Mouse (Mus musculus) MEL (cell line): ENCODE data around the gene Grifin. TPM values are rescaled to one million over a fixed set of nuclear protein-coding genes. Genes with fewer than 3 reads are reported as not detected.

ENCODE experiments used
- DNase-seq: peaks from one replicate; pipeline ENCODE4 v3.0.0; 2011; ENCODE audit warnings: low read depth, low spot score
- H3K27ac ChIP-seq: 2 replicates; pipeline ENCODE4 v1.5.1; 2012; ENCODE audit warnings: low read depth, mild to moderate bottlenecking, control low read depth, low read length, moderate library complexity; ENCODE audit not compliant: control insufficient read depth
- H3K27me3 ChIP-seq, 2 experiments: fragments of 150-350 bp in 1 of 2; sonication (generic) in 1 of 2; 2 replicates each; pipeline ENCODE4 v1.6.1; 2012; ENCODE audit warnings: low read length in 2 of 2, mild to moderate bottlenecking in 2 of 2, improper control_type of control experiment in 1 of 2, moderate library complexity in 1 of 2; ENCODE audit not compliant: insufficient read depth in 2 of 2, control insufficient read depth in 1 of 2
- H3K36me3 ChIP-seq, 2 experiments: 2 replicates each; pipeline ENCODE4 v1.6.1; 2012 to 2014; ENCODE audit warnings: low read length in 2 of 2, improper control_type of control experiment in 1 of 2, inconsistent platforms in 1 of 2, mild to moderate bottlenecking in 1 of 2; ENCODE audit not compliant: insufficient read depth in 2 of 2, control insufficient read depth in 1 of 2
- H3K4me1 ChIP-seq, 2 experiments: fragments of 150-350 bp in 1 of 2; sonication (generic) in 1 of 2; 2 replicates each; pipeline ENCODE4 v1.6.1; 2012; ENCODE audit warnings: low read length in 2 of 2, improper control_type of control experiment in 1 of 2, mild to moderate bottlenecking in 1 of 2; ENCODE audit not compliant: insufficient read depth in 2 of 2, control insufficient read depth in 1 of 2
- H3K4me3 ChIP-seq, 2 experiments: fragments of 150-350 bp in 1 of 2; sonication (generic) in 1 of 2; 2 replicates each; pipeline ENCODE4 v1.5.1; 2012; ENCODE audit warnings: low read depth in 2 of 2, low read length in 2 of 2, mild to moderate bottlenecking in 2 of 2, moderate library complexity in 2 of 2, control low read depth in 1 of 2, improper control_type of control experiment in 1 of 2; ENCODE audit not compliant: control insufficient read depth in 1 of 2, insufficient read depth in 1 of 2
- H3K79me2 ChIP-seq: 2 replicates; pipeline ENCODE4 v1.6.1; 2012; ENCODE audit warnings: mild to moderate bottlenecking, low read length, moderate library complexity; ENCODE audit not compliant: control insufficient read depth, poor library complexity, insufficient read depth
- H3K9ac ChIP-seq: 2 replicates; pipeline ENCODE4 v1.6.1; 2012; ENCODE audit warnings: low read depth, mild to moderate bottlenecking, control low read depth, low read length, moderate library complexity; ENCODE audit not compliant: control insufficient read depth, poor library complexity, severe bottlenecking
- H3K9me3 ChIP-seq: fragments of 150-350 bp; sonication (generic); replicated peaks from 2 replicates; pipeline ENCODE4 v1.6.1; 2012; ENCODE audit warnings: mild to moderate bottlenecking, low read length, improper control_type of control experiment, moderate library complexity; ENCODE audit not compliant: insufficient read depth
- CTCF ChIP-seq, 3 experiments: IDR thresholded peaks in 2 of 3; conservative IDR thresholded peaks in 1 of 3; 2 replicates each; pipeline ENCODE4 v1.5.1; 2011 to 2012; ENCODE audit warnings: low read length in 3 of 3, low read depth in 2 of 3, mild to moderate bottlenecking in 2 of 3, improper control_type of control experiment in 1 of 3, inconsistent platforms in 1 of 3, mixed read lengths in 1 of 3, moderate library complexity in 1 of 3; ENCODE audit not compliant: control insufficient read depth in 1 of 3, insufficient read depth in 1 of 3, poor library complexity in 1 of 3, severe bottlenecking in 1 of 3
- E2F4 ChIP-seq: IDR thresholded peaks from 2 replicates; pipeline ENCODE4 v1.6.1; 2011; ENCODE audit warnings: low read depth, low read length, improper control_type of control experiment, borderline replicate concordance
- ETS1 ChIP-seq: IDR thresholded peaks from 2 replicates; pipeline ENCODE4 v1.6.1; 2012; ENCODE audit warnings: low read depth, mild to moderate bottlenecking, inconsistent platforms, low read length, improper control_type of control experiment, moderate library complexity
- GABPA ChIP-seq: IDR thresholded peaks from 2 replicates; pipeline ENCODE4 v1.6.1; 2012; ENCODE audit warnings: low read depth, mild to moderate bottlenecking, inconsistent platforms, low read length, improper control_type of control experiment, moderate library complexity
- KAT2A ChIP-seq: conservative IDR thresholded peaks from 2 replicates; pipeline ENCODE4 v1.6.1; 2012; ENCODE audit warnings: low read depth, low read length, improper control_type of control experiment, inconsistent platforms
- MAX ChIP-seq: IDR thresholded peaks from 2 replicates; pipeline ENCODE4 v1.6.1; 2011; ENCODE audit warnings: low read length, improper control_type of control experiment
- MYC ChIP-seq: IDR thresholded peaks from 2 replicates; pipeline ENCODE4 v1.6.1; 2011; ENCODE audit warnings: low read depth, mild to moderate bottlenecking, low read length, improper control_type of control experiment, moderate library complexity
- POLR2A ChIP-seq, 2 experiments: IDR thresholded peaks; 2 replicates each; pipeline ENCODE4 v1.6.1; 2011 to 2012; ENCODE audit warnings: low read length in 2 of 2, mild to moderate bottlenecking in 2 of 2, control low read depth in 1 of 2, improper control_type of control experiment in 1 of 2, low read depth in 1 of 2, moderate library complexity in 1 of 2; ENCODE audit not compliant: control insufficient read depth in 1 of 2, insufficient read depth in 1 of 2, poor library complexity in 1 of 2
- POLR2AphosphoS2 ChIP-seq: IDR thresholded peaks from 2 replicates; pipeline ENCODE4 v1.6.1; 2011; ENCODE audit warnings: low read length, improper control_type of control experiment
- SIN3A ChIP-seq: IDR thresholded peaks from 2 replicates; pipeline ENCODE4 v1.6.1; 2012; ENCODE audit warnings: low read length, improper control_type of control experiment, inconsistent platforms
- TAL1 ChIP-seq: IDR thresholded peaks from 2 replicates; pipeline ENCODE4 v1.6.1; 2012; ENCODE audit warnings: mild to moderate bottlenecking, inconsistent platforms, low read length, moderate library complexity, mixed read lengths
- ZKSCAN1 ChIP-seq: IDR thresholded peaks from 2 replicates; pipeline ENCODE4 v1.6.1; 2012; ENCODE audit warnings: low read depth, mild to moderate bottlenecking, inconsistent platforms, low read length, improper control_type of control experiment, moderate library complexity
- polyA plus RNA-seq, 2 experiments: library from polyadenylated mRNA; stranded (reverse) in 1 of 2; unstranded in 1 of 2; fragments of >175 nt in 1 of 2; fragments of >200 nt in 1 of 2; gene quantifications; 2 replicates each; pipeline versions ENCODE4 v1.2.1 to v1.2.4; 2012; ENCODE audit warnings: low replicate concordance in 2 of 2, low read depth in 1 of 2; ENCODE audit not compliant: insufficient read length in 2 of 2, insufficient read depth in 1 of 2, missing spikeins in 1 of 2
- total RNA-seq: library from RNA; depleted of rRNA; stranded (reverse); fragments of 300-350 nt; gene quantifications from 2 replicates; pipeline ENCODE4 v1.2.3, GENCODE M21; 2012

Grifin gene
- total and polyA plus RNA-seq, 3 experiments, result 0.32 TPM; not detected in 2

DNA sequence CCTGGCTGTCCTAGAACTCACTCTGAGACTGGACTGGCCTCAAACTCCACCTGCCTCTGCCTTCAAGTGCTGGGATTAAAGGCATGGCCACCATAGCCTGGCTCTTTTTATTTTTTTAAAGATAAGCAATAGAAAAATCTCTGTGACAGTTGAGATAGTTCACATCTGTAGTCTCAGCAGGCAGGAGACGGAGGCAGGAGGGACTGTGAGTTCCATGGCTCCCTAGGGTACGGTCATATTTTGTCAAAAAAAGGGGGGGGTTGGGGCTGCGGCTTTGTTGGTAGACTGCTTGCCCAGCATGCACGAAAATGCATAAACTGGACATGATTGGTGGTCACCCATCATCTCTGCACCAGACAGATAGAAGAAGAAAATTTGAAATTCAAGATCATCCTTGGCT is 6.3 kb upstream of the Grifin start:
- H3K79me2 ChIP-seq, result no peaks in the 10 kb centered on the region
- TF ChIP-seq TAL1 (no peak), CTCF (IDR thresholded peaks at IDR 0.05 in 2 of 3, conservative IDR thresholded peaks at IDR 0.05 in 1 of 3; ENCODE audit: control insufficient read depth in 1 of 3, insufficient read depth in 1 of 3, low read depth in 2 of 3, low read length in 3 of 3, poor library complexity in 1 of 3, severe bottlenecking in 1 of 3) (no peak), ETS1 (no peak), SIN3A (no peak), E2F4 (no peak), GABPA (no peak), POLR2A (IDR thresholded peaks at IDR 0.05; ENCODE audit: control insufficient read depth in 1 of 2, insufficient read depth in 1 of 2, low read depth in 1 of 2, low read length in 2 of 2, poor library complexity in 1 of 2) (no peak), MAX (no peak), KAT2A (no peak)
- H3K9ac ChIP-seq, result no peak overlapping the region
- no peak for DNase-seq
- H3K9me3 ChIP-seq, result no peaks in the 10 kb centered on the region
- H3K4me1 ChIP-seq, result peaks cover 5 to 16% of the 10 kb centered on the region in 2 experiments; a peak in 3 of 4 replicates
- no peak overlapping the region for H3K27ac ChIP-seq
- no peaks in the 10 kb centered on the region; a peak in 1 of 4 replicates for H3K27me3 ChIP-seq
- H3K36me3 ChIP-seq, result peaks cover 0 to 5% of the 10 kb centered on the region in 2 experiments; a peak in 2 of 4 replicates
- no peak overlapping the region for H3K4me3 ChIP-seq

DNA sequence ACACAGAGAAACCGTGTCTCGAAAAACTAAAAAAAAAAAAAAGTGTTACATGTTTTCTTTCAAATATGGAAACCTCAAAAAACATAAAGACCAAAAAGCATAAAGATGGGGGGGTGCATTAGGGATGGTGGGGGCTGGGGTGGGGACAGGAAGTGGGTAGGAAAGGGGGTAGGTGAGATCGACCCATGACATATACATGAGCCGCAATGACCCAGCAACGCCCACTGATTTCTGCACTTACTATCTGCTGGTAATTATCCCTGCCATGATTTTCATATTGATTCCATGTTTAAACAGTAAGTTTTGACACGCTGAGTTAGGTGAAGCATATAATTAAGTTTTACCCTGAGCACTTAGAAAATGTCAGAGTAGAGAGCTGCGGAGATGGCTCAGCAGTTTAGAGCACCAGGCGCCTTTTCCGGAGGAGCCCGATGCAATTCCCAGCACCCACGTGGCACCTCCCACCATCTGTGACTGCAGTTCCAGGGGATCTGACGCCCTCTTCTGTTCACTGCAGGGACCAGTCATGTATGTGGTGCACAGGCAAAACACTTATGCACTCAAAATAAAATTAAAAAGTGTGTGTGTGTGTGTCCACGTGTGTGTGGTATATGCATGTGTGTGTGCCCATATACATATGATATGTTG is 5.5 kb upstream of the Grifin start:
- Histone ChIP-seq H3K4me3 (no peak overlapping the region), H3K79me2 (no peaks in the 10 kb centered on the region), H3K9ac (no peak overlapping the region), H3K9me3 (no peaks in the 10 kb centered on the region), H3K36me3 (peaks cover 0 to 5% of the 10 kb centered on the region in 2 experiments; a peak in 2 of 4 replicates), H3K4me1 (peaks cover 5 to 16% of the 10 kb centered on the region in 2 experiments; a peak in 3 of 4 replicates), H3K27ac (no peak overlapping the region), H3K27me3 (no peaks in the 10 kb centered on the region; a peak in 1 of 4 replicates)
- no peak for DNase-seq
- TF ChIP-seq CTCF (IDR thresholded peaks at IDR 0.05 in 2 of 3, conservative IDR thresholded peaks at IDR 0.05 in 1 of 3; ENCODE audit: control insufficient read depth in 1 of 3, insufficient read depth in 1 of 3, low read depth in 2 of 3, low read length in 3 of 3, poor library complexity in 1 of 3, severe bottlenecking in 1 of 3) (peak in 2 of 3 experiments; percentile 20 to 23; a peak in 1 of 6 replicates), MAX (0 out of 2 replicates have a peak, but pooled peaks have one; percentile 26), POLR2AphosphoS2 (no peak)

DNA sequence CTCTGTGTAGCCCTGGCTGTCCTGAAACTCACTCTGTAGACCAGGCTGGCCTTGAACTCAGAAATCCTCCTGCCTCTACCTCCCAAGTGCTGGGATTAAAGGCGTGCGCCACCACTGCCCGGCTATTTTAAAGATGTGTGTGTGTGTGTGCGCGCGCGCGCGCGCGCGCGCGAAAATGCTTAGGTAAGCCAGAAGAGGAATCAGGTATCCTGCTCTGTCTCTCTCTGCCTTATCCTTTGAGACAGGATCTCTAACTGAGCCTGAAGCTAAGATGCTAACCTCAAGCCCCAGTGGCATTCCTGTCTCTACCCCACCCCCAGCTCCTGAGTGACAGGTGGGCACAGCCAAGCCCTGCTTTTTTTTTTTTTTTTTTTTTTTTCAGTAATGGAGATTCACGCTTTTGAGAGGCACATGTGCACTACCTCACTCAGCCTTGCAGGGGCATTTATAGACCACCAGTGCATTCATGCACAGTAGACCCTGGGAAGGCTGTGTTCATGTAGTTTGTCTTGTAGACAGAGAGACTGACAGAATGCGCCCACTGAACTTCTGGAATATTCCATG is 4.2 kb upstream of the Grifin start:
- Histone ChIP-seq H3K27me3 (no peaks in the 10 kb centered on the region; a peak in 1 of 4 replicates), H3K79me2 (no peaks in the 10 kb centered on the region), H3K4me1 (peaks cover 5 to 16% of the 10 kb centered on the region in 2 experiments; a peak in 3 of 4 replicates), H3K9me3 (no peaks in the 10 kb centered on the region), H3K9ac (no peak overlapping the region), H3K27ac (no peak overlapping the region), H3K36me3 (peaks cover 0 to 5% of the 10 kb centered on the region in 2 experiments; a peak in 2 of 4 replicates), H3K4me3 (no peak overlapping the region)
- DNase-seq, result no peak
- TF ChIP-seq MAX (no peak), MYC (no peak), ETS1 (no peak), ZKSCAN1 (no peak)
